Mouse (Mus musculus) intestine, embryonic 16.5 days (tissue): ENCODE data around the gene Cdkn1b. TPM values are rescaled to one million over a fixed set of nuclear protein-coding genes. Genes with fewer than 3 reads are reported as not detected.

Source experiments
- ATAC-seq: fragments of 200-750 bp; cut with Nextera tagmentation; 2 replicates; pipeline ENCODE4 v1.8.0; 2017; ENCODE audit warnings: moderate TSS enrichment, moderate library complexity
- H3K27ac ChIP-seq: fragments of 300-500 bp; sonication (generic); 2 replicates; pipeline ENCODE4 v1.5.1; 2014; ENCODE audit warnings: mild to moderate bottlenecking, low read length
- H3K27me3 ChIP-seq: fragments of 300-500 bp; sonication (generic); replicated peaks from 2 replicates; pipeline ENCODE4 v1.6.1; 2014; ENCODE audit warnings: low read length, control low read depth, mixed read lengths; ENCODE audit not compliant: control insufficient read depth, insufficient read depth
- H3K36me3 ChIP-seq: fragments of 300-500 bp; sonication (generic); 2 replicates; pipeline ENCODE4 v1.6.1; 2014; ENCODE audit warnings: low read length, control low read depth; ENCODE audit not compliant: control insufficient read depth, insufficient read depth
- H3K4me1 ChIP-seq: fragments of 300-500 bp; sonication (generic); 2 replicates; pipeline ENCODE4 v1.6.1; 2014; ENCODE audit warnings: low read length, control low read depth, mixed read lengths; ENCODE audit not compliant: control insufficient read depth, insufficient read depth
- H3K4me2 ChIP-seq: fragments of 300-500 bp; sonication (generic); 2 replicates; pipeline ENCODE4 v1.6.1; 2014; ENCODE audit warnings: low read depth, low read length, control low read depth
- H3K4me3 ChIP-seq: fragments of 300-500 bp; sonication (generic); 2 replicates; pipeline ENCODE4 v1.5.1; 2014; ENCODE audit warnings: mild to moderate bottlenecking, low read length
- H3K9ac ChIP-seq: fragments of 300-500 bp; sonication (generic); 2 replicates; pipeline ENCODE4 v1.6.1; 2014; ENCODE audit warnings: low read depth, low read length
- H3K9me3 ChIP-seq: fragments of 300-500 bp; sonication (generic); 2 replicates; pipeline ENCODE4 v1.6.1; 2016; ENCODE audit warnings: low read length, control low read depth; ENCODE audit not compliant: control insufficient read depth
- WGBS: fragments of 180-500 bp; shearing (Covaris S2); extraction: QIAGEN DNeasy Blood & Tissue Kit; methylation state at CpG from one replicate; pipeline ENCODE4 v1.1.7; 2014; 5-methylcytosine and 5-hydroxymethylcytosine counted together
- polyA plus RNA-seq: library from polyadenylated mRNA; unstranded; fragments of >200 nt; fragmentation: Nextera tagmentation; extraction: Ambion mirVana; gene quantifications from 2 replicates; pipeline ENCODE4 v1.2.1, GENCODE M21; 2015

Cdkn1b gene
- polyA plus RNA-seq, 1 experiment from 2014 or later: 10.6 TPM

- Histone ChIP-seq H3K4me3 (no peak overlapping the region), H3K27me3 (no peaks in the 10 kb centered on the region), H3K9ac (no peak overlapping the region), H3K36me3 (no peaks in the 10 kb centered on the region), H3K4me1 (peaks cover 9% of the 10 kb centered on the region; the same call in 1 of the 2 replicates), H3K4me2 (no peak overlapping the region), H3K27ac (no peak overlapping the region), H3K9me3 (no peaks in the 10 kb centered on the region)
- ATAC-seq: no peak
- WGBS: 87% methylated on average over 2 of the region's 2 CpGs
These were observed 49.3 kb downstream of the Cdkn1b start for GRCm38 (mm10) chr6:134969498-134969897.

DNA sequence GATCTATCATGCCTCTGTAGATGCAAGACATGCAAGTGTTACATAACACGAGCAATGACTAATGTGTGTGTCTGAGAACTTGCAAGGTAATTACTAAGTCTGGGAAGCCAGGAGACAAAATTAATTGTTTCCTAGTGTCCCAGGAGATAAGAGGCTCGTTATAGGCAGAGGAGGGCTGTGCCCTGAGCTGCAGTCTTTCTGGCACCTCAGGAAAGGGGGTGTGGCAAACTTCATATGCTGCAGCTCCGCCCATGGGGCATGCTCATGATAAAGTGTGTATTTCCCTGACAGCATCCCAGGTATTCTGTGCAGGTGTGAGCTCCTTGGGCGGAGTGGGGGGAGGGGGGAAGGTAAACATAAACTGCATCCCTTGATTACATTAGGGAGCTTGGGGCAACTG, 51.9 kb downstream of the Cdkn1b start:
- no peak overlapping the region for H3K4me2 ChIP-seq
- no peak overlapping the region for H3K4me3 ChIP-seq
- 40% methylated on average over 4 of the region's 4 CpGs for WGBS
- ATAC-seq: peak; percentile 85
- peaks cover 9% of the 10 kb centered on the region; the same call in 1 of the 2 replicates for H3K4me1 ChIP-seq
- no peaks in the 10 kb centered on the region for H3K36me3 ChIP-seq
- H3K9me3 ChIP-seq: no peaks in the 10 kb centered on the region
- H3K27me3 ChIP-seq: no peaks in the 10 kb centered on the region
- no peak overlapping the region for H3K9ac ChIP-seq
- H3K27ac ChIP-seq: no peak overlapping the region

Other genes with a start within 250 kb of the Cdkn1b start
- gene Dusp16, start 127.8 kb upstream of the Cdkn1b start, polyA plus RNA-seq: 11.1 and 11.9 TPM in 2 replicates
- 3.3 and 3.6 TPM in 2 replicates for gene Crebl2, start 90.2 kb upstream of the Cdkn1b start, polyA plus RNA-seq
- gene Gpr19, start 21.8 kb upstream of the Cdkn1b start, polyA plus RNA-seq: 8.1 and 9.5 TPM in 2 replicates
- 2.8 and 3.5 TPM in 2 replicates for gene Apold1, start 61.3 kb downstream of the Cdkn1b start, polyA plus RNA-seq
- gene Ddx47, start 91.2 kb downstream of the Cdkn1b start, polyA plus RNA-seq: 82.3 and 95.1 TPM in 2 replicates
- 8.3 and 10.8 TPM in 2 replicates for gene Gprc5a, start 145.2 kb downstream of the Cdkn1b start, polyA plus RNA-seq
- 0.10 TPM in 2 replicates for gene Gprc5d, start 197.9 kb downstream of the Cdkn1b start, polyA plus RNA-seq